Mouse (Mus musculus): ENCODE results near the gene Zdhhc17. TPM values are rescaled to one million over a fixed set of nuclear protein-coding genes. Genes with fewer than 3 reads are reported as not detected.

Gene Zdhhc17
- polyA plus RNA-seq, 1 experiment, result 31.3 TPM

GRCm38 (mm10) chr10:111040078-111040656 is 30.2 kb upstream of the Zdhhc17 start:
- H3K4me1 ChIP-seq (ENCODE audit: control insufficient read depth, insufficient read depth, low read length), result no peaks in the 10 kb centered on the region
- H3K9me3 ChIP-seq (replicated peaks; ENCODE audit: control insufficient read depth, insufficient read depth, low read length, poor library complexity, severe bottlenecking), result no peaks in the 10 kb centered on the region; the same call in 1 of the 2 replicates
- TF ChIP-seq POLR2A (IDR thresholded peaks at IDR 0.05; ENCODE audit: insufficient read depth, low read length) (no peak), EP300 (IDR thresholded peaks at IDR 0.05; ENCODE audit: insufficient read depth, low read depth, low read length) (no peak), CTCF (IDR thresholded peaks at IDR 0.05; ENCODE audit: low read depth, low read length) (no peak)
- no peak overlapping the region for H3K27ac ChIP-seq (ENCODE audit: insufficient read depth, low read length)
- no peaks in the 10 kb centered on the region for H3K36me3 ChIP-seq (ENCODE audit: control insufficient read depth, insufficient read depth, low read length, poor library complexity, severe bottlenecking)
- no peaks in the 10 kb centered on the region for H3K27me3 ChIP-seq (ENCODE audit: control insufficient read depth, insufficient read depth, low read length, poor library complexity, severe bottlenecking)
- no peak overlapping the region for H3K9ac ChIP-seq (ENCODE audit: low read depth, poor library complexity, severe bottlenecking)
- no peak overlapping the region for H3K4me3 ChIP-seq (ENCODE audit: low read depth, low read length)

- Histone ChIP-seq H3K27me3 (ENCODE audit: control insufficient read depth, insufficient read depth, low read length, poor library complexity, severe bottlenecking) (no peaks in the 10 kb centered on the region; the same call in 1 of the 2 replicates), H3K27ac (ENCODE audit: insufficient read depth, low read length) (no peak overlapping the region), H3K36me3 (ENCODE audit: control insufficient read depth, insufficient read depth, low read length, poor library complexity, severe bottlenecking) (no peaks in the 10 kb centered on the region), H3K9ac (ENCODE audit: low read depth, poor library complexity, severe bottlenecking) (no peak overlapping the region), H3K4me1 (ENCODE audit: control insufficient read depth, insufficient read depth, low read length) (no peaks in the 10 kb centered on the region), H3K9me3 (replicated peaks; ENCODE audit: control insufficient read depth, insufficient read depth, low read length, poor library complexity, severe bottlenecking) (no peaks in the 10 kb centered on the region), H3K4me3 (ENCODE audit: low read depth, low read length) (no peak overlapping the region)
- TF ChIP-seq CTCF (IDR thresholded peaks at IDR 0.05; ENCODE audit: low read depth, low read length) (no peak), EP300 (IDR thresholded peaks at IDR 0.05; ENCODE audit: insufficient read depth, low read depth, low read length) (no peak), POLR2A (IDR thresholded peaks at IDR 0.05; ENCODE audit: insufficient read depth, low read length) (no peak)
Measured at GRCm38 (mm10) chr10:111036851-111037250, 26.9 kb upstream of the Zdhhc17 start.

- Histone ChIP-seq H3K9ac (ENCODE audit: low read depth, poor library complexity, severe bottlenecking) (no peak overlapping the region), H3K27me3 (ENCODE audit: control insufficient read depth, insufficient read depth, low read length, poor library complexity, severe bottlenecking) (no peaks in the 10 kb centered on the region; the same call in 1 of the 2 replicates), H3K4me1 (ENCODE audit: control insufficient read depth, insufficient read depth, low read length) (no peaks in the 10 kb centered on the region), H3K9me3 (replicated peaks; ENCODE audit: control insufficient read depth, insufficient read depth, low read length, poor library complexity, severe bottlenecking) (no peaks in the 10 kb centered on the region), H3K27ac (ENCODE audit: insufficient read depth, low read length) (no peak overlapping the region), H3K4me3 (ENCODE audit: low read depth, low read length) (no peak overlapping the region), H3K36me3 (ENCODE audit: control insufficient read depth, insufficient read depth, low read length, poor library complexity, severe bottlenecking) (no peaks in the 10 kb centered on the region)
- TF ChIP-seq CTCF (IDR thresholded peaks at IDR 0.05; ENCODE audit: low read depth, low read length), result no peak
Measured at GRCm38 (mm10) chr10:111035134-111035533, 25.2 kb upstream of the Zdhhc17 start.

GRCm38 (mm10) chr10:111031511-111032365 is 21.8 kb upstream of the Zdhhc17 start:
- no peaks in the 10 kb centered on the region for H3K4me1 ChIP-seq (ENCODE audit: control insufficient read depth, insufficient read depth, low read length)
- TF ChIP-seq CTCF (IDR thresholded peaks at IDR 0.05; ENCODE audit: low read depth, low read length) (no peak), EP300 (IDR thresholded peaks at IDR 0.05; ENCODE audit: insufficient read depth, low read depth, low read length) (no peak), POLR2A (IDR thresholded peaks at IDR 0.05; ENCODE audit: insufficient read depth, low read length) (no peak)
- no peaks in the 10 kb centered on the region; the same call in 1 of the 2 replicates for H3K27me3 ChIP-seq (ENCODE audit: control insufficient read depth, insufficient read depth, low read length, poor library complexity, severe bottlenecking)
- H3K27ac ChIP-seq (ENCODE audit: insufficient read depth, low read length), result no peak overlapping the region
- no peaks in the 10 kb centered on the region for H3K9me3 ChIP-seq (replicated peaks; ENCODE audit: control insufficient read depth, insufficient read depth, low read length, poor library complexity, severe bottlenecking)
- no peak overlapping the region for H3K9ac ChIP-seq (ENCODE audit: low read depth, poor library complexity, severe bottlenecking)
- no peak overlapping the region for H3K4me3 ChIP-seq (ENCODE audit: low read depth, low read length)
- H3K36me3 ChIP-seq (ENCODE audit: control insufficient read depth, insufficient read depth, low read length, poor library complexity, severe bottlenecking), result no peaks in the 10 kb centered on the region

- Histone ChIP-seq H3K27me3 (ENCODE audit: control insufficient read depth, insufficient read depth, low read length, poor library complexity, severe bottlenecking) (no peaks in the 10 kb centered on the region; the same call in 1 of the 2 replicates), H3K9me3 (replicated peaks; ENCODE audit: control insufficient read depth, insufficient read depth, low read length, poor library complexity, severe bottlenecking) (no peaks in the 10 kb centered on the region), H3K9ac (ENCODE audit: low read depth, poor library complexity, severe bottlenecking) (no peak overlapping the region), H3K36me3 (ENCODE audit: control insufficient read depth, insufficient read depth, low read length, poor library complexity, severe bottlenecking) (no peaks in the 10 kb centered on the region), H3K4me1 (ENCODE audit: control insufficient read depth, insufficient read depth, low read length) (no peaks in the 10 kb centered on the region), H3K4me3 (ENCODE audit: low read depth, low read length) (no peak overlapping the region), H3K27ac (ENCODE audit: insufficient read depth, low read length) (no peak overlapping the region)
- no peak for TF ChIP-seq EP300 (IDR thresholded peaks at IDR 0.05; ENCODE audit: insufficient read depth, low read depth, low read length)
- no peak for TF ChIP-seq POLR2A (IDR thresholded peaks at IDR 0.05; ENCODE audit: insufficient read depth, low read length)
- no peak for TF ChIP-seq CTCF (IDR thresholded peaks at IDR 0.05; ENCODE audit: low read depth, low read length)
Measured at GRCm38 (mm10) chr10:111030845-111031244, 20.9 kb upstream of the Zdhhc17 start.

DNA sequence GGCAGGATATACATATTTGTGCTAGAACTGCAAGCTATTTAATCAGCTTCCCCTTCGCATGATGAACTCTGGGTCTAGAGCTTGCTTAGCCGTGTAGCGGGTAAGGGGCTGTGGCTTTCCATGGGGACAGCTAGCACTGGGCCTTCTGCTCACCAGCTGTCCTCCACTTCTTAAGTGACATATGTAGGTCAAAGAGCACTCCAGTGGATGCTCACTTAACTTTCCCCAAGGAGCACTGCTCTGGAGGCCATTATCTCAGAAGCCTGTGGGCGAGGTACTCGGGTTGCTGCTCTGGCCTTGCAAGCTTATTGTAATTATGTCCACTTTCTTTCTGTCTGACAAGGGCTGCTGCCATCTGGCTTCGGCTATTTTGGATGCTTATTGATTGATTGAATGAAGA is 16.2 kb upstream of the Zdhhc17 start:
- no peak overlapping the region for H3K4me3 ChIP-seq (ENCODE audit: low read depth, low read length)
- H3K4me1 ChIP-seq (ENCODE audit: control insufficient read depth, insufficient read depth, low read length), result no peaks in the 10 kb centered on the region
- no peaks in the 10 kb centered on the region for H3K27me3 ChIP-seq (ENCODE audit: control insufficient read depth, insufficient read depth, low read length, poor library complexity, severe bottlenecking)
- H3K27ac ChIP-seq (ENCODE audit: insufficient read depth, low read length), result no peak overlapping the region
- no peak overlapping the region for H3K9ac ChIP-seq (ENCODE audit: low read depth, poor library complexity, severe bottlenecking)
- H3K9me3 ChIP-seq (replicated peaks; ENCODE audit: control insufficient read depth, insufficient read depth, low read length, poor library complexity, severe bottlenecking), result no peaks in the 10 kb centered on the region; the same call in 1 of the 2 replicates
- no peak for TF ChIP-seq EP300 (IDR thresholded peaks at IDR 0.05; ENCODE audit: insufficient read depth, low read depth, low read length)
- TF ChIP-seq POLR2A (IDR thresholded peaks at IDR 0.05; ENCODE audit: insufficient read depth, low read length), result no peak
- no peak for TF ChIP-seq CTCF (IDR thresholded peaks at IDR 0.05; ENCODE audit: low read depth, low read length)
- H3K36me3 ChIP-seq (ENCODE audit: control insufficient read depth, insufficient read depth, low read length, poor library complexity, severe bottlenecking), result no peaks in the 10 kb centered on the region
